Comparison of ENCODE assay signal across 8 mouse cellular contexts in the genomic region with DNA sequence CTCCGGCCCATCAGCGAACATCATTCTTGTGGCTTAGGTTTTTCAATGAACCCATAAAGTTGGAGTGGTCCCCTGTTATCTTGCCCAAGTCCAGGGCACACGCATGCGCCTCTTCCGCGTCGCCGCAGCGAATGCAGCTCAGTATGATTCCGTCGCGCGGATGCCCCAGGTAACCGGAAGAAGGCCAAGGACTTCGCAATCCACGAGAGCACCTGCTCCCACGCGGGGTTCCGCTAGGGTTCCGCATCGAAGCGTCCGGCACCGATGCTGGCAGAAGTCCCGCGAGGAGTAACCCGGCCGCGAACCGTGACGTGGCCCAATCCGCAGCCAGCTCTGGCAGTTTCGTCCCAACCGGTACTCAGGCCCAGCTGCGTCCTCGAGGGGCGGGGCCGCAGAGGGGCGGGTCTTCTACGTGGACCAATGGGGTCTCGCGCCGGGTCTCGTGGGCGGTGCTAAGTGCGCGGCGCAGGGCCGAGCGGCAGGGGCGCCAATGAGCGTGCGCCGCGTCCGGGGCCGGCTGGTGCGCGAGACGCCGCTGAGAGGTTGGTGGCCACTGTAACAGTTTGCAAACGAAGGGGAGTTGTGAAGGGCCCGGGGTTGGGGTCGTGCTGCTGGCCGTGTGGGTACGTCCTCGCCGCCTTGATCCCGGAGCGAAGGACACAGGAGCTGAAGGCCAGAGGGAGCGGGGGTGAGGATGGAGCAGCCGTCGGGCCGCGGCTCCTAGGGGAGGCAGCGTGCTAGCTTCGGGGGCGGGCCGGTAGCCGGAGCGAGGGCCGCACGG. TPM values are rescaled to one million over a fixed set of nuclear protein-coding genes. Genes with fewer than 3 reads are reported as not detected.
DNase-seq lines count a peak whose midpoint lies in the region; ATAC-seq and TF ChIP-seq lines count a peak whose summit lies in the region.

Gene Hyou1 (plus strand): TSS at position 437 of the 781 bp plus-strand sequence.

- peak; percentile 98 for ATAC-seq in kidney, embryonic 14.5 days (ENCODE audit: low FRiP score, low TSS enrichment)
- ATAC-seq in limb, embryonic 15.5 days (ENCODE audit: insufficient number of reproducible peaks, low FRiP score, low TSS enrichment, low read depth), result peak; percentile 99

- peak within 1 kb of the TSS; percentile 96 for H3K4me3 ChIP-seq in bone marrow macrophage, adult 2 months (ENCODE audit: insufficient read depth, low read length)
- H3K4me3 ChIP-seq in embryonic fibroblast, embryonic 13.5 days (ENCODE audit: insufficient read depth, low read length), result peak within 1 kb of the TSS; percentile 90
- H3K4me3 ChIP-seq in kidney, embryonic 14.5 days (ENCODE audit: low read length), result peak within 1 kb of the TSS; percentile 69
- peak within 1 kb of the TSS; percentile 86 for H3K4me3 ChIP-seq in limb, embryonic 15.5 days

- no peak for TF ChIP-seq CTCF in bone marrow macrophage, adult 2 months (IDR thresholded peaks at IDR 0.05; ENCODE audit: low read depth, low read length)
- TF ChIP-seq CTCF in embryonic fibroblast, embryonic 13.5 days (IDR thresholded peaks at IDR 0.05; ENCODE audit: borderline replicate concordance, insufficient read depth, low read length), result no peak

- peak within 1 kb of the TSS; percentile 76 for H3K4me2 ChIP-seq in kidney, embryonic 14.5 days (replicated peaks; ENCODE audit: low read depth, low read length)
- H3K4me2 ChIP-seq in limb, embryonic 15.5 days, result peak within 1 kb of the TSS; percentile 89

- H3K36me3 ChIP-seq in kidney, embryonic 14.5 days (ENCODE audit: control insufficient read depth, insufficient read depth, low read length), result peaks cover 37% of the 10 kb centered on the region
- peaks cover 33% of the 10 kb centered on the region for H3K36me3 ChIP-seq in limb, embryonic 15.5 days

- peak; percentile 100 for DNase-seq in A20 (ENCODE audit: low read depth, low spot score)
- peak; percentile 99 for DNase-seq in heart, adult 9 months (ENCODE audit: low spot score in 2 of 2)
- peak; percentile 99 to 100 for DNase-seq in monocyte, adult 2 months (ENCODE audit: low read depth in 1 of 2, low spot score in 2 of 2)
- DNase-seq in spleen, postnatal 36 days (ENCODE audit: low spot score in 2 of 2), result peak; percentile 99

- peak within 1 kb of the TSS; percentile 84 for H3K9ac ChIP-seq in kidney, embryonic 14.5 days (ENCODE audit: low read depth, low read length)
- H3K9ac ChIP-seq in limb, embryonic 15.5 days, result peak within 1 kb of the TSS; percentile 83

- TF ChIP-seq POLR2A in bone marrow macrophage, adult 2 months (IDR thresholded peaks at IDR 0.05; ENCODE audit: borderline replicate concordance, low read depth, low read length), result no peak
- peak; percentile 83 for TF ChIP-seq POLR2A in embryonic fibroblast, embryonic 13.5 days (IDR thresholded peaks at IDR 0.05; ENCODE audit: low read depth, low read length)

- peak within 1 kb of the TSS; percentile 53 for H3K27ac ChIP-seq in bone marrow macrophage, adult 2 months (ENCODE audit: insufficient read depth, low read depth, low read length)
- 0 out of 2 replicates have a peak within 1 kb of the TSS, but pooled peaks have one; percentile 1 for H3K27ac ChIP-seq in embryonic fibroblast, embryonic 13.5 days (ENCODE audit: insufficient read depth, low read length)
- H3K27ac ChIP-seq in kidney, embryonic 14.5 days (ENCODE audit: low read depth, low read length), result peak within 1 kb of the TSS; percentile 76
- H3K27ac ChIP-seq in limb, embryonic 15.5 days, result peak within 1 kb of the TSS; percentile 87

- H3K9me3 ChIP-seq in kidney, embryonic 14.5 days (ENCODE audit: control insufficient read depth, low read length), result no peaks in the 10 kb centered on the region
- H3K9me3 ChIP-seq in limb, embryonic 15.5 days, result no peaks in the 10 kb centered on the region

- H3K4me1 ChIP-seq in bone marrow macrophage, adult 2 months (ENCODE audit: control insufficient read depth, insufficient read depth, low read length), result peaks cover 9% of the 10 kb centered on the region
- peaks cover 7% of the 10 kb centered on the region; the same call in 1 of the 2 replicates for H3K4me1 ChIP-seq in embryonic fibroblast, embryonic 13.5 days (ENCODE audit: control insufficient read depth, insufficient read depth, low read length)
- peaks cover 16% of the 10 kb centered on the region; the same call in 1 of the 2 replicates for H3K4me1 ChIP-seq in kidney, embryonic 14.5 days (ENCODE audit: control insufficient read depth, insufficient read depth, low read length)
- H3K4me1 ChIP-seq in limb, embryonic 15.5 days, result peaks cover 15% of the 10 kb centered on the region

- no peaks in the 10 kb centered on the region for H3K27me3 ChIP-seq in kidney, embryonic 14.5 days (ENCODE audit: control insufficient read depth, insufficient read depth, low read length)
- H3K27me3 ChIP-seq in limb, embryonic 15.5 days, result no peaks in the 10 kb centered on the region

- under 1% methylated on average over 83 of the region's 83 CpGs for WGBS in kidney, embryonic 14.5 days
- WGBS in limb, embryonic 15.5 days, result under 1% methylated on average over 83 of the region's 83 CpGs

RNA-seq across cellular contexts. Expression of gene Hyou1, which starts in this region (rescaled TPM):
- polyA plus RNA-seq in bone marrow macrophage, adult 2 months (2012; ENCODE audit: insufficient read depth, insufficient read length, missing spikeins), result 32.8 and 33.6 TPM in 2 replicates
- 88.7 and 101 TPM in 2 replicates for polyA plus RNA-seq in embryonic fibroblast, embryonic 13.5 days (2011; ENCODE audit: insufficient read length, low read depth, missing spikeins)
- polyA plus RNA-seq in kidney, embryonic 14.5 days (2014; fragmentation: Nextera tagmentation; extraction: Ambion mirVana), result 23.2 and 45.2 TPM in 2 replicates
- 27.5 and 32.5 TPM in 2 replicates for polyA plus RNA-seq in limb, embryonic 15.5 days (2015; fragmentation: Nextera tagmentation; extraction: Ambion mirVana)

Comparison
In these comparisons a context has a peak if more than half of its experiments do, and no peak if none do; other contexts are left out.
1. Peak in every context shown above with its lines: DNase-seq, ATAC-seq, H3K4me3 ChIP-seq and H3K27ac ChIP-seq.
2. H3K27ac ChIP-seq: peak in every context shown above with its lines; median percentile 87 in limb, embryonic 15.5 days; 76 in kidney, embryonic 14.5 days; 53 in bone marrow macrophage, adult 2 months; 1 in embryonic fibroblast, embryonic 13.5 days.